Mouse (Mus musculus) c-Kit-positive CD71-positive TER-119-positive erythroid progenitor cells, embryonic 14.5 days (primary cell): ENCODE measurements around the gene Aebp2.
"Not testable (repeated sequence)": the region's sequence is repeated elsewhere in the genome, so short reads cannot be mapped to it uniquely, and the experiment has no call there.

ENCODE experiments used
- DNase-seq: peaks from one replicate; pipeline ENCODE4 v3.0.0-alpha.2; 2013; ENCODE audit warnings: low spot score

Gene Aebp2

DNA sequence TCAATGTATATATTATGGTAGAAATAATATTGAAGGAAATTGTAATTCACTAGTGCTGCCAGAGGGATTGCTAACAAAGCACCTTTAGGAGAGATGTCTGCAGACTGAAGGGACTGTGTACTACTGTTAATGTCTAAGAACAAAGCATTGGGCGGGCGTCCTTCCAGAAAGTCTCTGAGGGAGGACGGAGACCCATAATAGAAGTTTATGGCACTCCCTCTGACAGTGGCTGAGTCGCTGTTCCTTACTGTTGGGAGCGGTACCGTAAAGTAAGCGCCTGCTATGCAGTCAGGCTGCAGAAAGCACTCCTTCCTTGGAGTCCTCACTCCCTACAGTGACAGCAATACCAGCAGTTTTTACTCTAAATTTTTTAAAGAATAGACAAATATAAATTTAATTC is 29.5 kb downstream of the Aebp2 start:
- DNase-seq: no peak

DNA sequence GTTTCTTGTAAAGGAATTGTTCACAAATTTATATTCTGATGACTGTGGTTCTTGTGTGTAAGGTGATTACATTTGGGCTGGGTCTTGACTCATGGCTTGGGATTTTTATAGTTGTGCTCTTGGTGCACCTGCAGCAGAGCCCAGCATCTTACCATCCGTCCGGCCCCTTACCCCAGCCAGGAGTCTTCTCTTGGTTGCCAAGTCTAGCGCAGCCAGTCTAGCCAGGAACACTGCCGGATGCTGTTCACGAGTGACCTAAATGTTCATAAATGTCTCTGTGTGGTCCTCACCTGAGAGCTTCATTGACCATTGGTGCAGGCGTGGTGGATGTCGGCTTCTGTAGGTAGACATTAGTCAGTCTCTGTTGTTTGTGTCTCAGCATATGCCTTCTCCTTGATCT is 33.0 kb downstream of the Aebp2 start:
- no peak for DNase-seq

DNA sequence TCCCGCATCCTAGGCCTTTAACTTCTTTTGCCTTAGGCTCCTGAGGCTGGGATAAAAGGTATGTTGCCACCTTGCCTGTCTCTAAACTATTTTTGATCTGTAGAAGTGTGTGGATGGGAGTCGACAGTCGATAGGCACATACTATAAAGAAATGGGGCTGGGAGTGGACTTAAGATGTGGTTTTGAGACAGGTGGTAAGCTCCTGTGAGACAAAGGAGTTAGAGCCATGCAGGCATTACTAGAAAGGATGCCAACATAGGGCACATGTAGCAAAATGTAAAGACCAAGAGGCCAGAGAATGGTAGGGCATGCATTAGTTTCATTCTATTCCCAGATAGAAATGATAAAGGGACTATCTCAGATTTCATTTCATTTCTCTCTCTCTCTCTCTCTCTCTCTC is 34.5 kb downstream of the Aebp2 start:
- DNase-seq: no peak

DNA sequence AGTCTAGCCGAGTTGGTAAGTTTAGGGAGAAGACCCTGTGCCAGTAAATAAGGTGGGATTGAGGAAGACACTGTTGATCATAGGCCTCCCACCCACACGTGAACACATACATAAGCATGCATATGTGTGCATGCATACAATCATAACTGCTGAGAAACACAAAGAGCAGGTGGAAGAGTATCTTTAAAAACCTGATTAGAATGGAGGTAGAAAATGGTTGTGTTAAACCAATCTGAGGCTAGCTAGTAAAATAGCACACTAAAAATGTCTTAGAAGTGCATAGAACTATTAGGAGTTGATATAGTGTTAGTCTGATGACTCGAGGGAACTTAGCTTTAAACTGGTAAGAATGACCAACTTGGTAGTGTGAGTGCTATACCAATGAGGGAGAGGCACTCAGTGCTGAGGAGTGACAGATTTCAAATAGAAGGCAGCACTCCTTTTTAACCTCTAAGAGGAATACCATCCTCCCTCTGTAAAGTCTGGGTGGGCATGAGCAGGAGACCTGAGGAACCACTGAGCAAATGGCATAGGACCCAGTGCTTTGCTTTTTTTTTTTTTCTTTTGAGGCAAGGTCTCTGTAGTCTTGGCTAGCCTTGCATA is 35.6 kb downstream of the Aebp2 start:
- no peak for DNase-seq

DNA sequence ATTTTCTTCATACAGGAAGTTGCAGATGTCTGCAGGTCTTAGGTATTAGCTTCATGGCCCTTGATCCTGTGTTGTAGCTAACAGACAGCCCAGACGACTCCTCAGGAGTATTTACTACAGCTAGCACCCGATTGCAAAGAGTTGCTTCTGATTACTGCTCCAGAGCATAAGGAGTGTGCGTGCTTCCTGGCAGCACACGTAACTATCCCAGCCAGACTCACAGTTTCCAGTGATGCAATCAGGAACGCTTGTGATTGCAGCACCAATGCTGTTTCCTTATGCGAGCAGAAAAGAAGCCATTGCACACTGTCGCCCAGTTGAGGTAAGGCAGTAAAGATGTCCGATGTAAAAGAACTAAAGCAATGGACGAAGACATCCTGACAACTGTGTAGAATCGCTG is 38.6 kb downstream of the Aebp2 start:
- no peak for DNase-seq

DNA sequence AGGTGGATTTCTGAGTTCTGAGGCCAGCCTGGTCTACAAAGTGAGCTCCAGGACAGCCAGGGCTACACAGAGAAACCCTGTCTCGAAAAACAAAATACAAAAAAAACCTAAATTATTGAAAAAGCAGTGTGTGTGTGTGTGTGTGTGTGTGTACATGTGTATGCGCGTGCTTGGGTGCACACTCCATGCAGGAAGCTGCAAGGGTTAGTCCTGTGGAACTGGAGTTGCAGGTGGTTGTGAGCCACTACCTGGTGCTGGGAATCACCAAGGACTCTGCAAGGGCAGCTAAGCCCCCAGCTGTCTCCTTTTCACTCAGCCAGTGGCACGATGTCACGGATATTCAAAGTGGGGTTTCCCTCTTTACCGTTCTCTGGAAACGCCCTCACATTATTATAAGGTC is 39.3 kb downstream of the Aebp2 start:
- no peak for DNase-seq

DNA sequence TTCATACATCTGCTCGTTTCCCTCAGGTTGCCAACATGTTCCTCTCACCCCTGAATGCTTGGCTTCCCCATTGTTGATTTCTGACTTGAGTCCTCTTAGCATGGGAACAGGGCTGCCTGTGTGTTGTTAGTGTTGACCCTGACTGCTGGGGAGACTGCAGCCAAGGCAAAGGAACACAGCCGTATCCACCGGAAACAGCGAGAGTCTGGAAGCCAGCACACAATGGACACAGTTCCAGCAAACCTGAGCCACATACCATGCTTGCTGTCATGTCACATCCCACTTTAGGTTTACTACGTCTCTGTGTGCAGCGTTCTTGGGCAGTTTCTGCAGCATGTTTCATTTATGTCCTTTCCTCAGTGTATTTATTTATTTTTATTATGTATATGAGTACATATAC is 39.8 kb downstream of the Aebp2 start:
- DNase-seq: no peak

DNA sequence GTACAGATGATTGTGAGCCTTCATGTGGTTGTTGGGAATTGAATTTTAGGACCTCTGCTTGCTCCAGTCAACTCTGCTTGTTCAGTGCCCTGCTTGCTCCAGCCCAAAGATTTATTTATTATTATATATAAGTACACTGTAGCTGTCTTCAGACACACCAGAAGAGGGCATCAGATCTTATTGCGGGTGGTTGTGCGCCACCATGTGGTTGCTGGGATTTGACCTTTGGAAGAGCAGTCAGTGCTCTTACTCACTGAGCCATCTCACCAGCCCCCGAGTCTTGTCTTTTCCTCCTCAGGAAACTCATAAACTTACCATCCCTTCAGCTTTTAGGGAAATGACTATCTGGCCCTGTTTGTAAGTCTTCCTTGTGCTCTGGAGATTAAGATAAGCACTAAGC is 40.2 kb downstream of the Aebp2 start:
- not testable (repeated sequence) for DNase-seq

DNA sequence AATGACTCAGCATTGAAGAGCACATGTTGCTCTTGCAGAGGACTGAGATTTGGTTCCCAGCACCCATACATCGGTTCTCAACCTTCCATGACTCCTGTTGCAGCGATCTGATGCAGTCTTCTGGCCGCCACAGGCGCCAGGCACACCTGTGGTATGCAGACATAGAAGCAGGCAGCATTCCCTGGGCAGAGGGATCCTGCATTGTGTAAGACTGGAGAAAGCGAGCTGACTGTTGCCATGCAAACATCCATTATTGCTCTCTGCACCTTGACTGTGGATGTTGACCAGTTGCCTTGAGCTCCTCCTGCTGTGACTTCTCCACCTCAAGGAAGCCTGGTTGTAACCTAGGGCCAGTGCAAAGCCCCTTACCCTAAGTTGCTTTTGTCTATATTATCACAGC is 42.1 kb downstream of the Aebp2 start:
- no peak for DNase-seq

DNA sequence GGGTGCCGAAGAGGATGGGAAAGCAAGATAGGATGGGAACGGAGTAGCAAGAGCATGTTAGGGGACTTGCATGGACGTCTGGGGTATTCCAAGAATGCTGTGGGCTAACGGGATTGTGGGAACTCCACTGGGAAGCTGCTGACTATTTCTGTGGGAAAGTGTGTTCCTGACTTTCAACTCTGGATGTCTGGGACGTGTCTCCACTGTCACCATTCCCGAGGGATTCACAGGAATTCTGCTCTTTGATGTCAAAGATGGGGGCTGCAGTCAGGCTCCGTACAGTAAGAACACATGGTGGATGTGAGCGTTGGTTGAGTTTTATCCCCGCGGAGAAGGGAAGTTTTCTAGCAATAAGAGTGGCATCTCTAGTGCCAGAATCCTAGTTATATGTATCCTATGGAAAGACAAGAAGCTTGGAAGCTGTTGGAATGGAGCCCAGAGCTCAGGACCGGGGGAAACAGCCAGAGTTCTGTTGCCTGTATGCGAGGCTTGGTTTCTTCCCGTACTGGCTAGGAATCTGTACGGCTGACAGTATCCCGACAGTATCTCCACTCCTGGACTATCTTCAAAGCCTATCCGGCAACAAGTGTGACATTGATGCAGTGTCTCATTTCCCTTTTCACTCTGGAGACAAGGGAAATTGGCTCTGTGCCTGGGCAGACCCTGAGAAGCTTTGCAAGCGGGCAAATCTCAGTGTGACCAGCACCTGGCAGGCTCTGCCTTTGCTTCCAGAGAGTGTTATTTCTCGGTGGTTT is 44.2 kb downstream of the Aebp2 start:
- no peak for DNase-seq

DNA sequence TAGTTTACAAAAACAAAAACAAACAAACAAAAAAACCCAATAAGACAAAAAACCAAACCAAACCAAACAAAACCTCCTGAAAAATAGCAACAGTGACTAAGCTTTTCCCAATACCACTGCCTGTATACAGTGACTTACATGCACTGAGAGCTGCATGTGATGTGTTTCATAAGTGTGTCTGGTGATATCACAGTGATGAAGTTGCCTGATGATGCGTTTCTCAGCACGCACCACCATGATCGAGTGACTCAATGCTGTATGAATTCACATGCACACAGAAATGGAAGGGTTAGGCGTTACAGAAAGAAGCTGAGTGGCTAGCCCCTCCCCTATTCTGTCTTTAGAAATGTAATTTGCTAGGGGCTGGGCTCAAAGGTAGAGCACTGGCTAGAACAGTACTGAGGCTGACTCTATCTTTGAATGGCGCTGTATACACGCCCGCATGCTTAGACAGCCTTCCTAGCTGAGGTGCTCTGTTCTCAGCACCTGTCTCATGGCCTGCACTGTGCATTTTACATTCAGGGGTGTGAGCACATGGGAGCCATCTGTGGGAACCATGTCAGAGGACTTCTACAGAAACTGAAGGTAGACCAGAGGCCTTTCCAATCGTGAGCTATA is 44.9 kb downstream of the Aebp2 start:
- no peak for DNase-seq

DNA sequence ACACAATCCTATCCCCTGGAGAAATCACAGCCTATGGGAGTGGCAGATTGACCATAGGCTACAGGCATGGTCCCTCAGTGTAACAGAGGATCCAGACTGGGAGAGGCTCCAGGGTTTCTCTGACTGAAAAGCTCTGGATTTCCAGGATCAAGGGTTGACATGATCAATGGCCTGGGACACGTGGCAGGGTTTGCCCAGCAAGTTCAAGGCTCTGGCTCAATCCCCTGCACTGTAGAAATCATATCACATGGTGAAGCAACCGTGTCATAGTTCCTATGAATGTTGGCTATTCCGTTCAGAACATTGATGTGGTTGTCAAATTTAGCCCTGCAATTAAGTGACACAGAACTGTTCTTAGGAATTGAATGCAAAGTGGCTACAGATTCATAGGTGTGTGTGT is 52.0 kb downstream of the Aebp2 start:
- DNase-seq: no peak

DNA sequence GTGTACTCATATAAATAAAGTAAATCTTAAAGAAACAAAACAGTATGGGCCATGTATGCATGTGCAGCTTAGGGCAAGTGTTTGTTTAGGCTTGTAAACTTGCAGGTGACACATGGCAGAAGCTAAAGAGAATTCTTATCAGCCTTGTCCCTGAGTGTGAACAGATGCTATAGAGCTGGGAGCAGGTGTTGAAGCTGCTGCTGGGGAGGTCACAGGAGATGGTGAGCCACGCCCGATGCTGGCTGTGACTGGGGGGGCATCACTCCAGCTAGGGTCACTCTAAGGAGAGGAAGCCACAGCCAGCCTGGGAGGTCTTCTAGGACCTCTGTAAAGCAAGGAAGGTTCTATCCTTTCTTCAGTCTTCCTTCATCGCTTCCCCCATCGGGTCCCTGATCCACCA is 53.6 kb downstream of the Aebp2 start:
- no peak for DNase-seq

DNA sequence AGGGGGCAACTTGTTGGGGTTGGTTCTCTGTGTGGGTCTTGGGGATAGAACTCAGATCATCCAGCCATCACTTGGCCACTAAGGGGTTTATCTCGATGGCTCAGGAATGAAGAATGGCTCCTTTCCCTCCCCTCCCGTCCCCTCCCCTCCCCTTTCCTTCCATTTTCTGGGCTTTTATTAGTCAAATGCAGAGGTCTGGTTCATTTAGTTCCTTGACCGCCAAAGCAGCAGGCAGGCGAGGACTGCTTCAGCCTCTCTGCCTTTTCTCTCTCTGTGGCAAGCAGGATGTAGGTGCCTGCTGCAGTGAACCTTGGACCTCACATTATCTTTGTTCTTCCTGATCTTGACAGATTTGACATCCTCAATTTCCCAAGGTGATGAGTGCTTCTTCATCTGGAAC is 54.6 kb downstream of the Aebp2 start:
- no peak for DNase-seq

DNA sequence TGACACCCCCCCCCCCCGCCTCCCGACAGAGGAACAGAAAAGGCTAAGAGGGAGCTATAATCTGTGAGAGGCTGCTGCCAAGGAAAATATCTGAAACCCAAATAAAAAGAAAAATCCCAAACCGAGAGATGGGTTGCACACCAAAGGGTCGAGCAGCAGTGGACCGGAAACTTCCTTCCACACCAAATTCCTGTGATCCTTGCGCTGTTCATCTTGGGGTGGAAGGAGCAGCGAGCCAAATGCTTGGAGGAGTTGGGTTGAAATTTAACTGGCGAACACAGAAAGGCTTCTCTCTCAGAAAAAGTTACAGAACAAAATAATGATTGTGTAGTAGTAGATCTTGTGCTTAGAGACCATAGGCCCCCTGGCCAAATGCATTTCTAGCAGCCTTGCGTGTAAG is 55.5 kb downstream of the Aebp2 start:
- DNase-seq: no peak

DNA sequence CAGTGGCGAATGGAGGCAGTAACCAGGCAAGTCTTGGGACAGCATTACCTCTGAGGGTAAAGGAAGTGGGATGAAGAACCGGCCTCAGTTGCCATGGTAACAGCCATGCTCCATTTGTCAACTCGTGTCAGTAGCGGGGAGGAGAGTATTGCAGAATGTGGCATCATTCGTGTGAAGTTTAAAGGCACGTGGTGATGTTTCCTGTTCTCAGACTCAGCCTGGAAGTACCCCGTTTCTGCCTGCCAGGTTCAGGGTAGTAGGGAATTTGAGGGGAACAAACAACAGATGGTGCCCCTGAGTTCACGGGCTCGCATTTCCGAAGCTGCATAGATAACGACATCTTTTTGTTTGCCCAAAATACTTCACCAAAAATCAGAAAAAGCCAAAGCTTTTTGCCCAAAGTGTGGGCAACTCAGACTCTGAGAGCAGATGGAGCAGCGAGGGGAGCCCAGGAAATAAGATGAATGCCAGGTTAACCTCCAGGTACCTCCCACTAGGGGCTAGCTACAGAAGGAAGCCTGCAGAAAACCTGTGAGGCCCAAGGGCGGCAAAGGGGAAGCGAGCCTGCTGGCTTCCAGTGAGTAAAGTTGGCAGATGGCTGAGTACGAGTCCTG is 56.3 kb downstream of the Aebp2 start:
- DNase-seq: no peak

DNA sequence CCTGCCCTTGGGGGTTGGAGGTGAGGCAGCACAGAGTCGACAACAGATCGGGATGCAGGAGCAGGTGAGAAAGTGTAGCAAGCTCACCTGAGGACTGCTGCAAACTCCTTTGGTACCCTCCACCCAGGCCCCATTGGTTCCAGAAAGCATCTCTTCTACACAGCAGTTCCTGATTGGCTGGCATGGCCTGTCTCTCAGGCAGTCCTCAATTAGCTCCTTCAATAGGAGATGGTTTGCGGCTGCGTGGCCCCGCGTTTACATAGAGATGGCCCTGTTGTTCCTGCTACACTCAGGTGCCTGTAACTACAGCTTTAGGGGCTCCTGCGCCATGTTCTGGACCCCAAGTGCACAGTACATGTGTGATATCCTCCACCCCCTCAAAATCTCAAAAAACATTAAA is 58.2 kb downstream of the Aebp2 start:
- no peak for DNase-seq

DNA sequence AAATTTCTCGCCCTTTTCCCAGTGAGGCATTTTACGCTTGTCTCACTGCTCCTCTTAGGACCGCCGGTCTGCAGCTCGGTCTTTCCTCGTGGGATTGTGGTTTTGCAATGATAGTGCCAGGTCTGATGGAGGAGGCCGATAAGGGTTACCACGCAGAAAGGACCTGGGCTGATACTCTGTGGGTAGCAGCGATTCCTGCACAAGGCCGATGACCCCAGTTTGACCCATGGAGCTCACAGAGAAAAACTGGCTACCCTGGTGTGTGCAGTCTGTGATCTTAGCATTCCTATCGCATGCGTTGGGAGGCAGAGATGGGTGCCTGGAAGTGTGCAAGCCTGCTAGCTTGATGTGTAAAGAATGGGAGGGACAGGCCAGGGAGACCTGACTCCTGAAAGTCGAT is 60.4 kb downstream of the Aebp2 start:
- DNase-seq: no peak

DNA sequence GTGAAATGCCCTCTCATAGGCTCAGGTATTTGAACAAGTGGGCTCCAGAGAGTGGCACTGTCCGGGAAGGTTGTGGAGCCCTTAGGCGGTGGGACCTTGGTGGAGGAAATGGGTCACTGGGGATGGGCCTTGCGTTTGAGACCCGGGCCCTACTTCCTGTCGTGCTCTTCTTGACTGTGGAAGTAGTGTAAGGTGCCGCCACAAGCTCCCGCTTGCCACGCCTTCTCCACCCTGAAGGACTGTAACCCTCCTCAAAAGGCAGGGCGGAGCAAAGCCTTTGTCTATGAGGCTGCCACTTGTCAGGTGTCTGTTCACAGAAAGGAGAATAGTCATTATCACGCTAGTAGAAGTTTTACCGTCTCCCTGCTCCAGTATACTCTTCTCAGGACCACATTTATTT is 61.9 kb downstream of the Aebp2 start:
- no peak for DNase-seq

DNA sequence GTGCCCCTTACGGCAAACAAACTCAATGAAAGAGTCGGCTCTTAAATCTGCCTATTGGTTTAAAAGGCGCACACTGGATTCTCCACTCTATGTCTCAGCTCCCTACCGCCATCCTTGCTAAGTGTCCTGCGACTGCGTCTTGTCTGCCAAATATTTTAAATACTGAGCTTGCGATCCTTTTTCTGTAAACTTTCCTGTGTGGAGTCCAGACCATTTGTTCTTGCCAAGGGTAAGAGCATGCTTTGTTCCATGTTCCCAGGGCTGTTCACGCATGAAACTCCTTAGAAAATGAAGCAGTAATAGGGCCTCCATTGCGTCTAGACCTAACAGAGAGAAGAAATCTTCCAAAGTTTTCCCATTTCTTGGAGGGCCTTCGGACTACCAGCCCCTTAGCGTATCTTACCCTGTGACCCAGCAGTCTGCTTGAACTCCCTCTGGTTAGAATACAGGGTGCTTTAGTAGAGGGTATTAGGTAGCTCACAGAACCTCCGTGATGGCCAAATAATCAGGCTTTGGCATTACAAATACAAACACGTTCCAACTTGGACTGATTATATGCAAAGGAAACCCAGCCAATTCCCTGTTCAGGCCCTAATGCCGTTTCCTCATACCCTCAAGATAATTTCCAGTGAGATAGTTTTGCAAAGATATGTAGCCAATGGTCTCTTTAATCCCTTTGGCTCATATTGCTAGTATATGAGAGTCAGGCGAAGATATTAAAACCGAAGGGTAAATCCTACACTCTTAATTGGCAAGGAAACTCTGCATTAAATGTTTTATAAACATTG is 67.3 kb downstream of the Aebp2 start:
- DNase-seq: no peak

DNA sequence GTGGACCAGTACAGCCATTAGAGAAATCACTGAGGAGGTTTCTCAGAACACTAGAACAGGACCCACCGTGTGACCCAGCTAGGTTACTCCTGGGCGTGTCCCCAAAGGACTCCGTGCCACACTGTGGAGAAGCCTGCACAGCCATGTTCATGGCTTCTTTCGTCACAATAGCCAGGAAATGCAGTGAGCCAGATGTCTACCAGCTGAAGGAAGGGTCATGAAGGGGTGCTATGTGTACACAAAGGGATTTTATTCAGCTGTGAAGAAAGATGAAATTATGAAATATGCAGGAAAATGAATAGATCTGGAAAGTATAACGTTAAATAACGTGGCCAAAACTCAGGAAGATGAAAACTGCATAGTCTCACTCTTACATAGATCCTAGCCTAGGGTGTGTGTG is 69.7 kb downstream of the Aebp2 start:
- DNase-seq: no peak

DNA sequence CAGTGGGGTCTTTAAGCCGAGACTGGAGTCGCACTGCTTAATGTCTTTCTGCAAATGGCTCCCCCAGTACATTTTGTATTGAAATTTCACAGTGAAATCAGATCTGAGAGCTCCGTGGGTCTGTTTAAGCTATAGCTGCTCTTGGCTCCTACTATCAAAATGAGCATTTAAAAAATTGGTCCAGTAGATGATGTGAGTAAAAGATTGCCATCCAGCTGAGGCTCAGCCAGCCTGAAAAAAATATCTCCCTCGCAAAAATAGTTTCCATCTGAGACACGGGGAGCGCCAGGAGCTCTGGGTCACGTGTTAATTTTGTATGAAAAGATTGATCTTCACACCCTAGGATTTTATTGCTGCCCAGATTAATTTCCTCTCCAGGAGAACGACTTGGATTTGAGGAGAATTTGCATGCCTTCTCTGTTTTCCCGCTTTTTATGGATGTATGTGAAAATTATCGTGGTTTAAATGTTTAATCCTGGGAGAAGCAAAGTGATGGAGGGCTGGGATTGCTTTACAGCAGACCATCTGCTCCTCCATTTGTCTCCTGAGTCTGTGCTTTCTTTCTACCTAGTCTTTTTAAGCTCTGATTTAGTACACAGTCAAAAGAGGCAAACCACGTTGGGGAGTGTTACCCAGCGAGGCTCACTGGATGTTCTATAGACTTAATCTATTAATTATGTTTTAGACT is 73.9 kb downstream of the Aebp2 start:
- DNase-seq: no peak
